Comparison of ENCODE assay signal across 25 mouse cellular contexts in the genomic region with DNA sequence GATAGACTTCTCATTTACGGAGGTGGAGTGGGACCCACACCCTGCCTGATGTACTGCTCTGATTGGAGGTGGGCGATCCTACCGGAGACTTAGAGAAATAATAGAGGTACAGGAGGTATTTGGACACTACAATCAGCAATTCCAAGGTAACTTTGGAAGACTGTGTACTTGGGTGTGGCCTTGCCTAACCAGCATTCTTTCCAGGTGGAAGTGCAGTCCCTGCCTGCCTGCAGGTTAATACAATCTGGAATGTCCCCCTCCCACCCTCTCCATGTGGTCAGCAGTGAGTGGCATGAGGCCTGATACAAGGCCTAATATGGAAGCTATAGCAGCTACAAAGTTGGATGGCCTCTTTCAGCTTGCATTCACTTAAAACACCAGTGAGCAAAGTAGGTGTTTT. TPM values are rescaled to one million over a fixed set of nuclear protein-coding genes. Genes with fewer than 3 reads are reported as not detected.
DNase-seq lines count a peak whose midpoint lies in the region; ATAC-seq and TF ChIP-seq lines count a peak whose summit lies in the region.
"Had no signal": no experiment of that assay in that cellular context is flagged by ENCODE, and none has a peak within 500 bp of the region (broad histone marks: within the 10 kb centered on the region; RNA-seq: fewer than 3 reads in every experiment).

No protein-coding gene starts in this region.

- no peak overlapping the region for H3K9ac ChIP-seq in liver, postnatal 0 days (replicated peaks)
- H3K9ac ChIP-seq in ES-Bruce4 (ENCODE audit: low read depth, poor library complexity, severe bottlenecking) = peak overlapping the region; percentile 34; the same call in 1 of the 2 replicates
- no peak overlapping the region for H3K9ac ChIP-seq in forebrain, embryonic 12.5 days
- H3K9ac ChIP-seq: forebrain, embryonic 15.5 days; heart, embryonic 13.5 days; hindbrain, embryonic 14.5 days; liver, embryonic 15.5 days had no signal

- peaks cover 43% of the 10 kb centered on the region for H3K4me1 ChIP-seq in liver, postnatal 0 days (ENCODE audit: insufficient read depth)
- peaks cover 5% of the 10 kb centered on the region for H3K4me1 ChIP-seq in ES-Bruce4 (ENCODE audit: control insufficient read depth, insufficient read depth, low read length)
- peaks cover 12% of the 10 kb centered on the region; the same call in 1 of the 2 replicates for H3K4me1 ChIP-seq in small intestine, adult 2 months (ENCODE audit: control insufficient read depth, insufficient read depth, insufficient read length, low read length)
- peaks cover 7% of the 10 kb centered on the region for H3K4me1 ChIP-seq in forebrain, embryonic 12.5 days

- ATAC-seq in liver, postnatal 0 days = no peak
- no peak for ATAC-seq in forebrain, embryonic 12.5 days (ENCODE audit: low FRiP score)
- ATAC-seq: forebrain, embryonic 15.5 days; Patski had no signal

- TF ChIP-seq CTCF in liver, postnatal 0 days (IDR thresholded peaks at IDR 0.05; ENCODE audit: low read depth) = no peak
- TF ChIP-seq CTCF in ES-Bruce4 (IDR thresholded peaks at IDR 0.05; ENCODE audit: low read depth, low read length) = no peak
- no peak for TF ChIP-seq CTCF in small intestine, adult 2 months (IDR thresholded peaks at IDR 0.05; ENCODE audit: extremely low read depth, insufficient read length, insufficient replicate concordance, low read depth, low read length)

- H3K4me2 ChIP-seq in liver, postnatal 0 days (ENCODE audit: low read depth, low read length) = no peak overlapping the region
- H3K4me2 ChIP-seq in forebrain, embryonic 12.5 days = no peak overlapping the region
- H3K4me2 ChIP-seq: forebrain, embryonic 15.5 days; heart, embryonic 13.5 days; hindbrain, embryonic 14.5 days; liver, embryonic 15.5 days had no signal

- WGBS in liver, postnatal 0 days (ENCODE audit: insufficient replicate concordance) = 84% methylated on average over 3 of the region's 3 CpGs
- WGBS in small intestine, adult 2 months = 67% methylated on average over 3 of the region's 3 CpGs
- 98% methylated on average over 3 of the region's 3 CpGs for WGBS in forebrain, embryonic 12.5 days

- no peak overlapping the region for H3K4me3 ChIP-seq in liver, postnatal 0 days (ENCODE audit: low read depth, low read length)
- no peak overlapping the region for H3K4me3 ChIP-seq in ES-Bruce4 (ENCODE audit: low read depth, low read length)
- no peak overlapping the region for H3K4me3 ChIP-seq in small intestine, adult 2 months (ENCODE audit: low read depth, low read length)
- H3K4me3 ChIP-seq in forebrain, embryonic 12.5 days (replicated peaks) = no peak overlapping the region
- H3K4me3 ChIP-seq: forebrain, embryonic 15.5 days; gastrocnemius, adult 2 months; heart, adult 2 months; heart, embryonic 13.5 days; liver, embryonic 15.5 days had no signal

- H3K36me3 ChIP-seq in liver, postnatal 0 days (replicated peaks; ENCODE audit: insufficient read depth, low read length) = peaks cover 14% of the 10 kb centered on the region
- no peaks in the 10 kb centered on the region for H3K36me3 ChIP-seq in ES-Bruce4 (ENCODE audit: control insufficient read depth, insufficient read depth, low read length, poor library complexity, severe bottlenecking)
- H3K36me3 ChIP-seq in small intestine, adult 2 months (ENCODE audit: control insufficient read depth, insufficient read depth, low read length) = peaks cover 1% of the 10 kb centered on the region; the same call in 1 of the 2 replicates
- no peaks in the 10 kb centered on the region for H3K36me3 ChIP-seq in forebrain, embryonic 12.5 days (replicated peaks)
- H3K36me3 ChIP-seq: forebrain, embryonic 15.5 days had no signal

- TF ChIP-seq POLR2A in ES-Bruce4 (IDR thresholded peaks at IDR 0.05; ENCODE audit: insufficient read depth, low read length) = no peak
- no peak for TF ChIP-seq POLR2A in small intestine, adult 2 months (IDR thresholded peaks at IDR 0.05; ENCODE audit: low read depth, low read length)

- H3K27me3 ChIP-seq in liver, postnatal 0 days (ENCODE audit: insufficient read depth, low read length) = no peaks in the 10 kb centered on the region
- no peaks in the 10 kb centered on the region for H3K27me3 ChIP-seq in ES-Bruce4 (ENCODE audit: control insufficient read depth, insufficient read depth, low read length, poor library complexity, severe bottlenecking)
- no peaks in the 10 kb centered on the region for H3K27me3 ChIP-seq in small intestine, adult 2 months (ENCODE audit: control insufficient read depth, insufficient read depth, low read length)
- no peaks in the 10 kb centered on the region for H3K27me3 ChIP-seq in forebrain, embryonic 12.5 days
- H3K27me3 ChIP-seq: CH12.LX; forebrain, embryonic 15.5 days; heart, embryonic 13.5 days; liver, embryonic 15.5 days; Patski had no signal

- H3K9me3 ChIP-seq in liver, postnatal 0 days (ENCODE audit: low read length) = no peaks in the 10 kb centered on the region
- no peaks in the 10 kb centered on the region for H3K9me3 ChIP-seq in ES-Bruce4 (replicated peaks; ENCODE audit: control insufficient read depth, insufficient read depth, low read length, poor library complexity, severe bottlenecking)
- no peaks in the 10 kb centered on the region for H3K9me3 ChIP-seq in forebrain, embryonic 12.5 days
- H3K9me3 ChIP-seq: forebrain, embryonic 15.5 days; heart, embryonic 13.5 days; liver, embryonic 15.5 days had no signal

- no peak for DNase-seq in liver, postnatal 0 days
- no peak for DNase-seq in liver
- peak; percentile 63 for DNase-seq in ES-CJ7 (ENCODE audit: low read depth, low spot score)
- no peak for DNase-seq in adrenal gland, postnatal 14 days
- DNase-seq: adrenal gland, postnatal 36 days; cerebellum, adult 8-10 months; cerebellum, postnatal 36 days; gastrocnemius, adult 2 months; gastrocnemius, postnatal 36 days; heart, adult 2 months; heart, postnatal 10 days; layer of hippocampus, postnatal 36 days; left cerebral cortex, postnatal 4 days; midbrain, embryonic 14.5 days; thymus, adult 2 months; thymus, postnatal 4 days had no signal

- TF ChIP-seq EP300 in liver, postnatal 0 days (IDR thresholded peaks at IDR 0.05; ENCODE audit: low read depth) = no peak
- TF ChIP-seq EP300 in ES-Bruce4 (IDR thresholded peaks at IDR 0.05; ENCODE audit: insufficient read depth, low read depth, low read length) = peak; percentile 81

- H3K27ac ChIP-seq in liver, postnatal 0 days (ENCODE audit: low read depth) = 0 out of 2 replicates have a peak overlapping the region, but pooled peaks have one; percentile 4
- peak overlapping the region; percentile 94 for H3K27ac ChIP-seq in ES-Bruce4 (ENCODE audit: insufficient read depth, low read length)
- H3K27ac ChIP-seq in small intestine, adult 2 months (ENCODE audit: insufficient read depth, low read depth, low read length) = 0 out of 2 replicates have a peak overlapping the region, but pooled peaks have one; percentile 13
- H3K27ac ChIP-seq in forebrain, embryonic 12.5 days = no peak overlapping the region
- H3K27ac ChIP-seq: gastrocnemius, adult 2 months; heart, adult 2 months; heart, embryonic 13.5 days; hindbrain, embryonic 14.5 days had no signal

RNA-seq across cellular contexts. Expression of a gene that starts 7.9 kb away (rescaled TPM):
- polyA plus RNA-seq in liver, postnatal 0 days (2015; fragmentation: Nextera tagmentation; extraction: Ambion mirVana) = 27.8 and 33.8 TPM in 2 replicates
- polyA plus RNA-seq in ES-Bruce4 (2011; ENCODE audit: insufficient read depth, insufficient read length, low read depth, missing spikeins) = 102 and 108 TPM in 2 replicates
- 49.6 and 109 TPM in 2 replicates for polyA plus RNA-seq in small intestine, adult 2 months (2012; rRNA removed)
- total RNA-seq in adrenal gland, postnatal 14 days (2021) = 61.0 and 64.0 TPM in 2 replicates
- 106 and 112 TPM in 2 replicates for polyA plus RNA-seq in forebrain, embryonic 12.5 days (2016; fragmentation: Nextera tagmentation; extraction: Ambion mirVana)

RNA-seq across cellular contexts. Expression of a gene that starts 30.3 kb away (rescaled TPM):
- 12.6 and 14.7 TPM in 2 replicates for polyA plus RNA-seq in liver, postnatal 0 days (2015; fragmentation: Nextera tagmentation; extraction: Ambion mirVana)
- polyA plus RNA-seq in ES-Bruce4 (2011; ENCODE audit: insufficient read depth, insufficient read length, low read depth, missing spikeins) = 14.9 and 16.7 TPM in 2 replicates
- 21.5 and 30.7 TPM in 2 replicates for polyA plus RNA-seq in small intestine, adult 2 months (2012; rRNA removed)
- 46.5 and 49.7 TPM in 2 replicates for total RNA-seq in adrenal gland, postnatal 14 days (2021)
- polyA plus RNA-seq in forebrain, embryonic 12.5 days (2016; fragmentation: Nextera tagmentation; extraction: Ambion mirVana) = 24.0 and 24.2 TPM in 2 replicates
